Mouse (Mus musculus) spleen, adult 2 months (tissue): ENCODE data around the gene Cbx5. TPM values are rescaled to one million over a fixed set of nuclear protein-coding genes. Genes with fewer than 3 reads are reported as not detected.

Source experiments
- DNase-seq, 2 experiments: peaks; one replicate each; pipeline versions ENCODE4 v3.0.0 to v3.0.0-alpha.2; 2012 to 2021; ENCODE audit warnings: low spot score in 2 of 2, low read depth in 1 of 2
- H3K27ac ChIP-seq: fragments of 200-500 bp; 2 replicates; pipeline ENCODE4 v1.5.1; 2012; ENCODE audit warnings: low read length, inconsistent platforms; ENCODE audit not compliant: insufficient read depth
- H3K27me3 ChIP-seq: fragments of 200-500 bp; 2 replicates; pipeline ENCODE4 v1.6.1; 2012; ENCODE audit warnings: mild to moderate bottlenecking, moderate library complexity, low read length, inconsistent platforms; ENCODE audit not compliant: control insufficient read depth, insufficient read depth
- H3K36me3 ChIP-seq: fragments of 200-500 bp; 2 replicates; pipeline ENCODE4 v1.6.1; 2012; ENCODE audit warnings: mild to moderate bottlenecking, low read length, inconsistent platforms; ENCODE audit not compliant: control insufficient read depth, insufficient read depth
- H3K4me1 ChIP-seq: fragments of 200-500 bp; 2 replicates; pipeline ENCODE4 v1.6.1; 2011; ENCODE audit warnings: inconsistent platforms; ENCODE audit not compliant: control insufficient read depth, insufficient read depth, insufficient read length
- H3K4me3 ChIP-seq: fragments of 200-500 bp; 2 replicates; pipeline ENCODE4 v1.5.1; 2011; ENCODE audit warnings: mild to moderate bottlenecking, inconsistent platforms; ENCODE audit not compliant: insufficient read depth, insufficient read length; ENCODE audit errors: extremely low read depth
- CTCF ChIP-seq: fragments of 200-500 bp; IDR thresholded peaks from 2 replicates; pipeline ENCODE4 v1.5.1; 2011; ENCODE audit warnings: mild to moderate bottlenecking, inconsistent platforms; ENCODE audit not compliant: insufficient read depth, insufficient read length, insufficient replicate concordance; ENCODE audit errors: extremely low read depth
- POLR2A ChIP-seq: fragments of 200-500 bp; IDR thresholded peaks from 2 replicates; pipeline ENCODE4 v1.6.1; 2011; ENCODE audit warnings: low read depth, low read length, inconsistent platforms
- WGBS: fragments of 180-500 bp; shearing (Covaris S2); methylation state at CpG from one replicate; pipeline ENCODE4 v1.1.7; 2018; 5-methylcytosine and 5-hydroxymethylcytosine counted together
- polyA plus RNA-seq: library from polyadenylated mRNA; depleted of rRNA; stranded (reverse); fragments of >200 nt; gene quantifications from 2 replicates; pipeline ENCODE4 v1.2.3, GENCODE M21; 2012; rRNA removed

The Cbx5 gene
- polyA plus RNA-seq = 6.4 and 6.8 TPM in 2 replicates

GRCm38 (mm10) chr15:103239685-103240159 is at the start of gene Cbx5:
Cbx5 (minus strand) TSS chr15:103239816.
- Histone ChIP-seq H3K27ac (peak within 1 kb of the TSS; percentile 90), H3K4me1 (peaks cover 2% of the 10 kb centered on the region; the same call in 1 of the 2 replicates), H3K36me3 (peaks cover 21% of the 10 kb centered on the region), H3K4me3 (peak within 1 kb of the TSS; percentile 74), H3K27me3 (no peaks in the 10 kb centered on the region)
- no peak for TF ChIP-seq CTCF
- peak; percentile 21 for TF ChIP-seq POLR2A
- DNase-seq = peak; percentile 95 to 97
- under 1% methylated on average over 39 of the region's 39 CpGs for WGBS

GRCm38 (mm10) chr15:103285778-103286417 is 46.3 kb upstream of the Cbx5 start:
- no peak overlapping the region for H3K4me3 ChIP-seq
- H3K4me1 ChIP-seq = no peaks in the 10 kb centered on the region; the same call in 1 of the 2 replicates
- 21% methylated on average over 1 of the region's 1 CpGs for WGBS
- DNase-seq = no peak
- TF ChIP-seq POLR2A (no peak), CTCF (no peak)
- no peaks in the 10 kb centered on the region for H3K27me3 ChIP-seq
- H3K27ac ChIP-seq = no peak overlapping the region
- H3K36me3 ChIP-seq = peaks cover 7% of the 10 kb centered on the region

- TF ChIP-seq POLR2A (no peak), CTCF (no peak)
- peaks cover 3% of the 10 kb centered on the region for H3K36me3 ChIP-seq
- 52% methylated on average over 2 of the region's 2 CpGs for WGBS
- DNase-seq = no peak
- H3K27ac ChIP-seq = no peak overlapping the region
- no peaks in the 10 kb centered on the region for H3K27me3 ChIP-seq
- no peak overlapping the region for H3K4me3 ChIP-seq
- no peaks in the 10 kb centered on the region; the same call in 1 of the 2 replicates for H3K4me1 ChIP-seq
Observed at GRCm38 (mm10) chr15:103284647-103285046, 45.0 kb upstream of the Cbx5 start.

GRCm38 (mm10) chr15:103284066-103284465 is 44.5 kb upstream of the Cbx5 start:
- Histone ChIP-seq H3K27me3 (no peaks in the 10 kb centered on the region), H3K4me1 (no peaks in the 10 kb centered on the region; the same call in 1 of the 2 replicates), H3K36me3 (no peaks in the 10 kb centered on the region), H3K4me3 (no peak overlapping the region), H3K27ac (no peak overlapping the region)
- WGBS = 72% methylated on average over 3 of the region's 3 CpGs
- TF ChIP-seq POLR2A (no peak), CTCF (peak; percentile 37; the same call in 1 of the 2 replicates)
- peak in 1 of 2 experiments; percentile 29 for DNase-seq

GRCm38 (mm10) chr15:103281465-103282205 is 42.0 kb upstream of the Cbx5 start:
- no peak for TF ChIP-seq POLR2A
- no peak for TF ChIP-seq CTCF
- 80% methylated on average over 3 of the region's 3 CpGs for WGBS
- Histone ChIP-seq H3K27ac (no peak overlapping the region), H3K4me1 (no peaks in the 10 kb centered on the region; the same call in 1 of the 2 replicates), H3K4me3 (no peak overlapping the region), H3K36me3 (no peaks in the 10 kb centered on the region), H3K27me3 (no peaks in the 10 kb centered on the region)
- no peak for DNase-seq

GRCm38 (mm10) chr15:103280817-103281464 is 41.3 kb upstream of the Cbx5 start:
- no peak overlapping the region for H3K27ac ChIP-seq

GRCm38 (mm10) chr15:103279750-103280149 is 40.1 kb upstream of the Cbx5 start:
- DNase-seq = peak in 1 of 2 experiments; percentile 19
- TF ChIP-seq POLR2A (no peak), CTCF (no peak)
- Histone ChIP-seq H3K27me3 (no peaks in the 10 kb centered on the region), H3K4me3 (no peak overlapping the region), H3K4me1 (no peaks in the 10 kb centered on the region; the same call in 1 of the 2 replicates), H3K27ac (no peak overlapping the region), H3K36me3 (no peaks in the 10 kb centered on the region)
- 50% methylated on average over 3 of the region's 3 CpGs for WGBS

More at GRCm38 (mm10) chr15:103280817-103281464, 41.3 kb upstream of the Cbx5 start:
- 56% methylated on average over 3 of the region's 3 CpGs for WGBS
- H3K4me3 ChIP-seq = no peak overlapping the region
- TF ChIP-seq CTCF (peak; percentile 38; the same call in 1 of the 2 replicates), POLR2A (no peak)
- DNase-seq = no peak
- no peaks in the 10 kb centered on the region for H3K36me3 ChIP-seq
- H3K4me1 ChIP-seq = no peaks in the 10 kb centered on the region; the same call in 1 of the 2 replicates
- no peaks in the 10 kb centered on the region for H3K27me3 ChIP-seq
